Mouse (Mus musculus) kidney, postnatal 0 days (tissue): ENCODE results near the gene Adamts12. TPM values are rescaled to one million over a fixed set of nuclear protein-coding genes. Genes with fewer than 3 reads are reported as not detected.

Source experiments
- ATAC-seq: fragments of 200-750 bp; cut with Nextera tagmentation; replicated peaks from 2 replicates; pipeline ENCODE4 v1.8.0; 2017; ENCODE audit warnings: low read depth, moderate number of reproducible peaks, moderate TSS enrichment, moderate library complexity; ENCODE audit not compliant: low FRiP score
- DNase-seq: peaks from one replicate; pipeline ENCODE4 v3.0.0-alpha.2; 2016; ENCODE audit warnings: low spot score
- H3K27ac ChIP-seq: fragments of 300-500 bp; sonication (generic); 2 replicates; pipeline ENCODE4 v1.5.1; 2014; ENCODE audit warnings: mild to moderate bottlenecking
- H3K27me3 ChIP-seq: fragments of 300-500 bp; sonication (generic); 2 replicates; pipeline ENCODE4 v1.6.1; 2014; ENCODE audit warnings: low read length, mixed read lengths; ENCODE audit not compliant: insufficient read depth
- H3K36me3 ChIP-seq: fragments of 300-500 bp; sonication (generic); 2 replicates; pipeline ENCODE4 v1.6.1; 2014; ENCODE audit warnings: low read length, mixed read lengths; ENCODE audit not compliant: insufficient read depth
- H3K4me1 ChIP-seq: fragments of 300-500 bp; sonication (generic); replicated peaks from 2 replicates; pipeline ENCODE4 v1.6.1; 2014; ENCODE audit warnings: antibody characterized with exemption, low read length, mixed read lengths; ENCODE audit not compliant: insufficient read depth
- H3K4me2 ChIP-seq: fragments of 300-500 bp; sonication (generic); 2 replicates; pipeline ENCODE4 v1.6.1; 2014; ENCODE audit warnings: mild to moderate bottlenecking, low read length, moderate library complexity, mixed read lengths
- H3K4me3 ChIP-seq: fragments of 300-500 bp; sonication (generic); replicated peaks from 2 replicates; pipeline ENCODE4 v1.5.1; 2014; ENCODE audit warnings: low read depth, low read length
- H3K9ac ChIP-seq: fragments of 300-500 bp; sonication (generic); 2 replicates; pipeline ENCODE4 v1.6.1; 2014; ENCODE audit warnings: low read depth, low read length
- H3K9me3 ChIP-seq: fragments of 300-500 bp; sonication (generic); replicated peaks from 2 replicates; pipeline ENCODE4 v1.6.1; 2016; ENCODE audit warnings: low read length, inconsistent platforms, mixed read lengths
- CTCF ChIP-seq: IDR thresholded peaks from 2 replicates; pipeline ENCODE4 v1.5.1; 2016; ENCODE audit warnings: antibody characterized with exemption, low read depth, mild to moderate bottlenecking, moderate library complexity
- WGBS: fragments of 180-500 bp; shearing (Covaris S2); extraction: QIAGEN DNeasy Blood & Tissue Kit; methylation state at CpG from one replicate; pipeline ENCODE4 v1.1.7; 2014; 5-methylcytosine and 5-hydroxymethylcytosine counted together
- polyA plus RNA-seq: library from polyadenylated mRNA; unstranded; fragments of >200 nt; fragmentation: Nextera tagmentation; extraction: Ambion mirVana; gene quantifications from 2 replicates; pipeline ENCODE4 v1.2.1, GENCODE M21; 2015

Gene Adamts12
- polyA plus RNA-seq, 1 experiment from 2014 or later: 2.1 TPM

- 16% methylated on average over 5 of the region's 5 CpGs for WGBS
- peak overlapping the region; percentile 75 for H3K4me2 ChIP-seq
- TF ChIP-seq CTCF: no peak
- no peaks in the 10 kb centered on the region for H3K9me3 ChIP-seq
- no peaks in the 10 kb centered on the region for H3K27me3 ChIP-seq
- H3K36me3 ChIP-seq: no peaks in the 10 kb centered on the region
- no peak overlapping the region for H3K9ac ChIP-seq
- DNase-seq (peak; percentile 43), ATAC-seq (no peak)
- H3K27ac ChIP-seq: 0 out of 2 replicates have a peak overlapping the region, but pooled peaks have one; percentile 92
- peaks cover 17% of the 10 kb centered on the region; the same call in 1 of the 2 replicates for H3K4me1 ChIP-seq
- peak overlapping the region; percentile 44 for H3K4me3 ChIP-seq
Measured at GRCm38 (mm10) chr15:11066299-11066698, 1.7 kb downstream of the Adamts12 start.

DNA sequence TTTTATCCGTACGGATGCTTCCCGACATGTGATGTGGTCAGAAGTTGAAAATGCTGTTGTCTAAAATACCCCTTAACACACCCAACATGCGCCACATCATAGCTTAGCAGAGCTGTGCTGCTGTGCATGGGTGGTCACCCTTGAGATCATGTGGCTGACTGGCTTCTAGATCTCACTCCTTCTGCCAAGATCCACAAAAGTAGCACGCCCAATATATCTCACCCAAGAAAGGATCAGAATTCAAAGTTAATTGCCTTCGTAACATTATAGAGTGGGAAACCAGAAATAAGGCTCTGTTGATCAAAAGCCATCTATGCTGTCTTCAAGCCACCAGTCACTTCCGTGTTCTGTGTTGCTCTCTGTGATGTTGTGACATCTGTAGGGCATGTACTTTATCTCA, 3.3 kb downstream of the Adamts12 start:
- Histone ChIP-seq H3K36me3 (no peaks in the 10 kb centered on the region), H3K4me2 (no peak overlapping the region), H3K4me1 (peaks cover 17% of the 10 kb centered on the region; the same call in 1 of the 2 replicates), H3K9me3 (no peaks in the 10 kb centered on the region), H3K4me3 (no peak overlapping the region), H3K9ac (no peak overlapping the region), H3K27ac (no peak overlapping the region), H3K27me3 (no peaks in the 10 kb centered on the region)
- no peak for ATAC-seq
- WGBS: 51% methylated on average over 7 of the region's 7 CpGs
- no peak for TF ChIP-seq CTCF
- DNase-seq: peak; percentile 58

DNA sequence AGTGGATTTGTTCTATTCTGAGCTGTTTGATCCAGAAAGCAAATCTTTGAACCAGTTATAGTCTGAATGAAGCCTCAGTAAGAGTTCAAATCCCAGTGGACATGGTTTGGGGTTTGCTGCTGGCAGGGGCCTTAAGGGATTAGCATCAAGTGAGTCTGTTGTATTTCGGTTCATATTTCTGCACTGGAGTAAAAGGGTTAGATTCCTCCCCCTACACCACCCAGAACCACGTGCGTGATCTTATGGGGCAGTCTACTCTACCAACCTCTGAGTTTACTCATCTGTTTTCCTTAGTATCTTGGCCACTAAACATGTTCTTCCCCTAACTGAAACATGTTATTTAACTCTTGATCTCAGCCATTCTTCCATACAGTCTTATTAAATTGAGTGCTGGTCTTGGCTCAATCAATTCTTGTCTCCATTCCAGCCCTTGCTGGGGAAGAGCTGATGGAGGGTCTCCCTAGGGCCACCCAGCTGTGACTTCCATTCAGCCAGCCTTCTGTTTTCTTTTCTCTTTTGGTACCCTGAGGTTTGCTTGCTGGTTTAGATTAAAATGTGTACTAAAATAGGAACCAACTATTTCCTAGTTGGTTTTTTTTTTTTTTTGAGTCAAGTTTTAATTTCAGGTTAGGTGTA, 11.3 kb downstream of the Adamts12 start:
- no peaks in the 10 kb centered on the region for H3K27me3 ChIP-seq
- H3K36me3 ChIP-seq: no peaks in the 10 kb centered on the region
- H3K9me3 ChIP-seq: no peaks in the 10 kb centered on the region
- H3K9ac ChIP-seq: no peak overlapping the region
- H3K4me2 ChIP-seq: no peak overlapping the region
- H3K4me1 ChIP-seq: no peaks in the 10 kb centered on the region
- no peak for ATAC-seq
- WGBS: 83% methylated on average over 3 of the region's 3 CpGs
- H3K4me3 ChIP-seq: no peak overlapping the region
- H3K27ac ChIP-seq: no peak overlapping the region
- TF ChIP-seq CTCF: no peak
- DNase-seq: no peak

DNA sequence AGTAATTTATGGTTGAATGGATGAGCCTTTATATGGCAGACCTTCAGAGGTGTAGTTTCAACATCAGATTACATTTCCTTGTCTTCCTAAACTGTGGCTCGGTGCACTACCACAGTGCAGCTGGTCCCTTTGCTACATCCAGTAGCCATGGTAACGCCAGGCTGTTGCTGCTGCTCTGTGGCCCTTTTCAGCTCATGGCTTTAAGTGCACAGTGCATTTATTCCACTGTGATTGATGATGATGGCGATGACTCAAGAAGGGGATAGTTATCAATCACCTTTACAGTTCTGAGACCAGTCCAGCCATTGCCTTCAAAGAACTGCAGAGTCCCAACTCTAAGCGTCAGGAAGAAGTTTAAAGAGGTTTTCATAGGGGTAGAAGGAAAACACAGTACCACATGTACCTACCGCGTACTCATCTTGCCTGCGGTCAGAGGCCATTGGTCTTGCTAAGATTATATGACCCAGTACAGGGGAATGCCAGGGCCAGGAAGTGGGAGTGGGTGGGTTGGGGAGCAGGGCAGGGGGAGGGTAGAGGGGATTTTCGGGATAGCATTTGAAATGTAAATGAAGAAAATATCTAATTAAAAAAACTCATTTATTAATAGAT, 18.5 kb downstream of the Adamts12 start:
- Histone ChIP-seq H3K4me1 (0 out of 2 replicates have a peak, but pooled peaks cover 6% of the 10 kb centered on the region), H3K4me2 (no peak overlapping the region), H3K9ac (no peak overlapping the region), H3K4me3 (no peak overlapping the region), H3K27ac (no peak overlapping the region), H3K36me3 (no peaks in the 10 kb centered on the region), H3K27me3 (no peaks in the 10 kb centered on the region), H3K9me3 (no peaks in the 10 kb centered on the region)
- ATAC-seq (0 out of 2 replicates have a peak, but pooled peaks have one; percentile 43), DNase-seq (no peak)
- WGBS: 21% methylated on average over 8 of the region's 8 CpGs
- no peak for TF ChIP-seq CTCF

- Histone ChIP-seq H3K9me3 (no peaks in the 10 kb centered on the region), H3K27ac (no peak overlapping the region), H3K9ac (no peak overlapping the region), H3K4me2 (no peak overlapping the region), H3K27me3 (no peaks in the 10 kb centered on the region), H3K4me3 (no peak overlapping the region), H3K4me1 (0 out of 2 replicates have a peak, but pooled peaks cover 6% of the 10 kb centered on the region), H3K36me3 (no peaks in the 10 kb centered on the region)
- no peak for ATAC-seq
- WGBS: 86% methylated on average over 3 of the region's 3 CpGs
- no peak for DNase-seq
- TF ChIP-seq CTCF: no peak
Measured at GRCm38 (mm10) chr15:11083678-11084077, 19.1 kb downstream of the Adamts12 start.

- no peaks in the 10 kb centered on the region for H3K9me3 ChIP-seq
- WGBS: 27% methylated on average over 9 of the region's 9 CpGs
- no peaks in the 10 kb centered on the region for H3K36me3 ChIP-seq
- no peak overlapping the region for H3K9ac ChIP-seq
- no peaks in the 10 kb centered on the region for H3K27me3 ChIP-seq
- no peak overlapping the region for H3K27ac ChIP-seq
- DNase-seq (no peak), ATAC-seq (no peak)
- no peak for TF ChIP-seq CTCF
- H3K4me3 ChIP-seq: no peak overlapping the region
- no peak overlapping the region for H3K4me2 ChIP-seq
- H3K4me1 ChIP-seq: 0 out of 2 replicates have a peak, but pooled peaks cover 6% of the 10 kb centered on the region
Measured at GRCm38 (mm10) chr15:11084241-11084992, 19.8 kb downstream of the Adamts12 start.
